Mouse (Mus musculus): Measurements from ENCODE around the gene Usp7. TPM values are rescaled to one million over a fixed set of nuclear protein-coding genes. Genes with fewer than 3 reads are reported as not detected.
A peak's percentile ranks its signal among the peaks of the same experiment; 100 is the strongest.

The Usp7 gene
- polyA plus RNA-seq, 1 experiment from 2014 or later: 31.7 TPM

- Histone ChIP-seq H3K9me3 (no peaks in the 10 kb centered on the region), H3K4me3 (no peak overlapping the region), H3K4me2 (replicated peaks) (no peak overlapping the region), H3K4me1 (peaks cover 4% of the 10 kb centered on the region), H3K27ac (replicated peaks) (no peak overlapping the region), H3K36me3 (no peaks in the 10 kb centered on the region), H3K27me3 (0 out of 2 replicates have a peak, but pooled peaks cover 8% of the 10 kb centered on the region), H3K9ac (replicated peaks) (no peak overlapping the region)
- whole genome bisulfite sequencing: 85% methylated on average over 8 of the region's 8 CpGs
- no peak for ATAC-seq (replicated peaks)
Measured at GRCm38 (mm10) chr16:8675559-8675958, 116.5 kb downstream of the Usp7 start.

GRCm38 (mm10) chr16:8674165-8674564 lies 117.9 kb downstream of the Usp7 start:
- 0 out of 2 replicates have a peak, but pooled peaks cover 8% of the 10 kb centered on the region for H3K27me3 ChIP-seq
- no peak for ATAC-seq (replicated peaks)
- no peak overlapping the region for H3K4me2 ChIP-seq (replicated peaks)
- H3K4me3 ChIP-seq: no peak overlapping the region
- H3K4me1 ChIP-seq: peaks cover 18% of the 10 kb centered on the region
- H3K9me3 ChIP-seq: no peaks in the 10 kb centered on the region
- 5% methylated on average over 8 of the region's 8 CpGs for WGBS
- no peaks in the 10 kb centered on the region for H3K36me3 ChIP-seq
- H3K9ac ChIP-seq (replicated peaks): no peak overlapping the region
- no peak overlapping the region for H3K27ac ChIP-seq (replicated peaks)

- Histone ChIP-seq H3K27ac (replicated peaks) (no peak overlapping the region), H3K4me2 (replicated peaks) (no peak overlapping the region), H3K4me3 (no peak overlapping the region), H3K9me3 (no peaks in the 10 kb centered on the region), H3K9ac (replicated peaks) (no peak overlapping the region), H3K36me3 (no peaks in the 10 kb centered on the region), H3K4me1 (peaks cover 26% of the 10 kb centered on the region), H3K27me3 (0 out of 2 replicates have a peak, but pooled peaks cover 8% of the 10 kb centered on the region)
- no peak for ATAC-seq (replicated peaks)
- WGBS: 63% methylated on average over 6 of the region's 6 CpGs
Measured at GRCm38 (mm10) chr16:8673343-8673742, 118.8 kb downstream of the Usp7 start.

- Histone ChIP-seq H3K9ac (replicated peaks) (no peak overlapping the region), H3K36me3 (no peaks in the 10 kb centered on the region), H3K4me2 (replicated peaks) (peak overlapping the region; percentile 69), H3K27me3 (0 out of 2 replicates have a peak, but pooled peaks cover 8% of the 10 kb centered on the region), H3K27ac (replicated peaks) (no peak overlapping the region), H3K4me3 (peak overlapping the region; percentile 75; the same call in 1 of the 2 replicates), H3K9me3 (no peaks in the 10 kb centered on the region), H3K4me1 (peaks cover 32% of the 10 kb centered on the region)
- no peak for ATAC-seq (replicated peaks)
Measured at GRCm38 (mm10) chr16:8672811-8673210, 119.3 kb downstream of the Usp7 start.

GRCm38 (mm10) chr16:8672350-8672687 lies 119.8 kb downstream of the Usp7 start:
- H3K27me3 ChIP-seq: 0 out of 2 replicates have a peak, but pooled peaks cover 8% of the 10 kb centered on the region
- H3K27ac ChIP-seq (replicated peaks): peak overlapping the region; percentile 72
- no peak for ATAC-seq (replicated peaks)
- H3K9me3 ChIP-seq: no peaks in the 10 kb centered on the region
- H3K36me3 ChIP-seq: no peaks in the 10 kb centered on the region
- H3K4me1 ChIP-seq: peaks cover 36% of the 10 kb centered on the region
- peak overlapping the region; percentile 53 for H3K9ac ChIP-seq (replicated peaks)
- under 1% methylated on average over 18 of the region's 18 CpGs for WGBS
- peak overlapping the region; percentile 75 for H3K4me3 ChIP-seq
- H3K4me2 ChIP-seq (replicated peaks): peak overlapping the region; percentile 69

GRCm38 (mm10) chr16:8671551-8672349 lies 120.4 kb downstream of the Usp7 start, which contains the start of gene Carhsp1:
Gene Carhsp1 (minus strand): TSS chr16:8672155.
- ATAC-seq (replicated peaks): peak; percentile 92
- WGBS: under 1% methylated on average over 67 of the region's 67 CpGs

GRCm38 (mm10) chr16:8670041-8671035 lies 121.8 kb downstream of the Usp7 start:
- H3K36me3 ChIP-seq: no peaks in the 10 kb centered on the region
- H3K4me1 ChIP-seq: peaks cover 50% of the 10 kb centered on the region

More at GRCm38 (mm10) chr16:8671551-8672349, 120.4 kb downstream of the Usp7 start, which contains the start of gene Carhsp1:
- Histone ChIP-seq H3K9me3 (no peaks in the 10 kb centered on the region), H3K27me3 (0 out of 2 replicates have a peak, but pooled peaks cover 8% of the 10 kb centered on the region), H3K4me1 (peaks cover 42% of the 10 kb centered on the region), H3K9ac (replicated peaks) (peak within 1 kb of the TSS; percentile 53), H3K4me3 (peak within 1 kb of the TSS; percentile 75), H3K4me2 (replicated peaks) (peak within 1 kb of the TSS; percentile 69), H3K36me3 (no peaks in the 10 kb centered on the region), H3K27ac (replicated peaks) (peak within 1 kb of the TSS; percentile 72)

GRCm38 (mm10) chr16:8669432-8669831 lies 122.7 kb downstream of the Usp7 start:
- Histone ChIP-seq H3K4me3 (peak overlapping the region; percentile 75), H3K27ac (replicated peaks) (peak overlapping the region; percentile 47; the same call in 1 of the 2 replicates), H3K9me3 (no peaks in the 10 kb centered on the region), H3K9ac (replicated peaks) (peak overlapping the region; percentile 53), H3K4me2 (replicated peaks) (peak overlapping the region; percentile 69), H3K27me3 (0 out of 2 replicates have a peak, but pooled peaks cover 8% of the 10 kb centered on the region), H3K4me1 (peaks cover 55% of the 10 kb centered on the region), H3K36me3 (no peaks in the 10 kb centered on the region)
- 46% methylated on average over 5 of the region's 5 CpGs for WGBS
- ATAC-seq (replicated peaks): no peak

More at GRCm38 (mm10) chr16:8670041-8671035, 121.8 kb downstream of the Usp7 start:
- H3K4me2 ChIP-seq (replicated peaks): peak overlapping the region; percentile 69
- H3K9ac ChIP-seq (replicated peaks): peak overlapping the region; percentile 53
- no peaks in the 10 kb centered on the region for H3K9me3 ChIP-seq
- ATAC-seq (replicated peaks): peak; percentile 36
- H3K27ac ChIP-seq (replicated peaks): peak overlapping the region; percentile 72
- 4% methylated on average over 12 of the region's 15 CpGs for WGBS
- H3K4me3 ChIP-seq: peak overlapping the region; percentile 75
- H3K27me3 ChIP-seq: 0 out of 2 replicates have a peak, but pooled peaks cover 8% of the 10 kb centered on the region

- Histone ChIP-seq H3K27ac (replicated peaks) (no peak overlapping the region), H3K9ac (replicated peaks) (no peak overlapping the region), H3K27me3 (0 out of 2 replicates have a peak, but pooled peaks cover 7% of the 10 kb centered on the region), H3K4me2 (replicated peaks) (no peak overlapping the region), H3K36me3 (no peaks in the 10 kb centered on the region), H3K9me3 (no peaks in the 10 kb centered on the region), H3K4me1 (peaks cover 57% of the 10 kb centered on the region), H3K4me3 (no peak overlapping the region)
- WGBS: 72% methylated on average over 2 of the region's 2 CpGs
- ATAC-seq (replicated peaks): no peak
Measured at GRCm38 (mm10) chr16:8668386-8668785, 123.7 kb downstream of the Usp7 start.

- no peak overlapping the region for H3K4me3 ChIP-seq
- H3K9ac ChIP-seq (replicated peaks): no peak overlapping the region
- WGBS: 76% methylated on average over 4 of the region's 4 CpGs
- H3K27ac ChIP-seq (replicated peaks): no peak overlapping the region
- H3K9me3 ChIP-seq: no peaks in the 10 kb centered on the region
- peaks cover 4% of the 10 kb centered on the region; the same call in 1 of the 2 replicates for H3K36me3 ChIP-seq
- H3K4me2 ChIP-seq (replicated peaks): no peak overlapping the region
- 0 out of 2 replicates have a peak, but pooled peaks cover 1% of the 10 kb centered on the region for H3K27me3 ChIP-seq
- H3K4me1 ChIP-seq: peaks cover 57% of the 10 kb centered on the region
- ATAC-seq (replicated peaks): no peak
Measured at GRCm38 (mm10) chr16:8667814-8668213, 124.3 kb downstream of the Usp7 start.

- H3K9me3 ChIP-seq: no peaks in the 10 kb centered on the region
- H3K27ac ChIP-seq (replicated peaks): no peak overlapping the region
- no peak for ATAC-seq (replicated peaks)
- no peak overlapping the region for H3K9ac ChIP-seq (replicated peaks)
- WGBS: 90% methylated on average over 7 of the region's 7 CpGs
- H3K4me2 ChIP-seq (replicated peaks): no peak overlapping the region
- H3K4me1 ChIP-seq: peaks cover 57% of the 10 kb centered on the region
- peaks cover 9% of the 10 kb centered on the region; the same call in 1 of the 2 replicates for H3K36me3 ChIP-seq
- no peak overlapping the region for H3K4me3 ChIP-seq
- H3K27me3 ChIP-seq: no peaks in the 10 kb centered on the region
Measured at GRCm38 (mm10) chr16:8667261-8667660, 124.8 kb downstream of the Usp7 start.

Measured in forebrain, embryonic 15.5 days (tissue).